In the genomic region with DNA sequence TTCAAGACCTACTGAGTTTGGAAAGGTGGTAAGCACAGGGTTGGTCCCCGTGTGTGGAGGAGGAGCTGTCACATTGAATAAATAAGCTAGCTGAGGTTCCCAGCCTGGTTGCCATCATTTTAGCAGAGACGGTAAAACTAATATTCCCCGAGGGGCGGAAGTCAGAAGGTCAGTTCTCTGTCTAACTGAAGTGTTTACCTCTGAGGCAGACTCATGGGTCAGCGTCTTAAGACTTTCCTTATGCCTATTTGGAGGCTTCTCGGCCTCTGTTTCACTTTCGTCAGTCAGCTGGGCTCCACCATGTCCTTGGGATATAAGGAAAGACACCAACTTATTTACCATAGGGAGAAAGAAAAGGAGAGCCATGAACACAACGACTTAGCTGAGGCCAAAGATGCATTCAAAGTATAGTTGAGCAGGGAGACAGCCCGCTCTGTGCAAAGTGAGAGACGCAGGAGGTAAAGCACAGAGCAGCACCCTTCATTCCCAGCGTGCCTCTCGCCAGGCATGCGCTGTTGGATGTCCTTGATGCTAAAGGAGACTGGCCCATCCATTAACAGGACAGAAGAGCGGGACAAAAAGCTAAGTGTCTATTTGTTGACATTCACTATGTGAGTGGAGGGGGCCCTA, we compare ENCODE assay signal across 9 mouse cellular contexts.
DNase-seq lines count a peak whose midpoint lies in the region; ATAC-seq and TF ChIP-seq lines count a peak whose summit lies in the region.
"Had no signal": no experiment of that assay in that cellular context is flagged by ENCODE, and none has a peak within 500 bp of the region (broad histone marks: within the 10 kb centered on the region; RNA-seq: fewer than 3 reads in every experiment).

No protein-coding gene starts in this region.

- peaks cover 25% of the 10 kb centered on the region for H3K4me1 ChIP-seq in intestine, embryonic 14.5 days (replicated peaks; ENCODE audit: control insufficient read depth, insufficient read depth, low read length)
- H3K4me1 ChIP-seq in intestine, postnatal 0 days (replicated peaks; ENCODE audit: control insufficient read depth, insufficient read depth, low read length) = no peaks in the 10 kb centered on the region
- H3K4me1 ChIP-seq in embryonic facial prominence, embryonic 11.5 days (ENCODE audit: control insufficient read depth, insufficient read depth, low read length) = peaks cover 2% of the 10 kb centered on the region
- H3K4me1 ChIP-seq in limb, embryonic 12.5 days (replicated peaks) = peaks cover 46% of the 10 kb centered on the region

- ATAC-seq in intestine, embryonic 14.5 days (replicated peaks; ENCODE audit: low FRiP score, low TSS enrichment, low read depth) = no peak
- ATAC-seq in intestine, postnatal 0 days = no peak
- peak; percentile 41; the same call in 1 of the 2 replicates for ATAC-seq in embryonic facial prominence, embryonic 11.5 days (replicated peaks; ENCODE audit: insufficient number of reproducible peaks, low FRiP score, low TSS enrichment, low read depth)
- no peak for ATAC-seq in limb, embryonic 12.5 days (ENCODE audit: insufficient number of reproducible peaks, insufficient read depth, low FRiP score, low TSS enrichment, low read depth)
- no peak for ATAC-seq in cerebellum, adult (ENCODE audit: insufficient number of reproducible peaks, low FRiP score, low TSS enrichment)

- no peak overlapping the region for H3K4me3 ChIP-seq in intestine, embryonic 14.5 days (ENCODE audit: low read depth, low read length)
- H3K4me3 ChIP-seq in intestine, postnatal 0 days (ENCODE audit: low read depth, low read length) = no peak overlapping the region
- no peak overlapping the region for H3K4me3 ChIP-seq in embryonic facial prominence, embryonic 11.5 days (ENCODE audit: low read depth, low read length)
- no peak overlapping the region for H3K4me3 ChIP-seq in limb, embryonic 12.5 days (replicated peaks)

- no peak for DNase-seq in intestine, embryonic 14.5 days (ENCODE audit: low spot score)
- DNase-seq in adrenal gland, adult (ENCODE audit: inconsistent age in 2 of 2, low spot score in 1 of 2) = peak; percentile 74 to 91
- DNase-seq in embryonic facial prominence, embryonic 11.5 days (ENCODE audit: low spot score) = peak; percentile 90
- DNase-seq in urinary bladder, postnatal 10 days (ENCODE audit: low spot score) = no peak
- DNase-seq in cerebellum, adult 9-11 months = no peak
- DNase-seq: cerebellum, adult 18-20 months had no signal

- no peaks in the 10 kb centered on the region for H3K36me3 ChIP-seq in intestine, embryonic 14.5 days (ENCODE audit: control insufficient read depth, insufficient read depth, low read length)
- H3K36me3 ChIP-seq in intestine, postnatal 0 days (ENCODE audit: control insufficient read depth, insufficient read depth) = no peaks in the 10 kb centered on the region
- H3K36me3 ChIP-seq in embryonic facial prominence, embryonic 11.5 days (replicated peaks; ENCODE audit: control insufficient read depth, insufficient read depth, low read depth, low read length) = no peaks in the 10 kb centered on the region
- H3K36me3 ChIP-seq in limb, embryonic 12.5 days = no peaks in the 10 kb centered on the region

- peak overlapping the region; percentile 62 for H3K27ac ChIP-seq in intestine, embryonic 14.5 days (ENCODE audit: low read depth)
- no peak overlapping the region for H3K27ac ChIP-seq in intestine, postnatal 0 days (ENCODE audit: low read depth, low read length)
- peak overlapping the region; percentile 75 for H3K27ac ChIP-seq in embryonic facial prominence, embryonic 11.5 days (replicated peaks; ENCODE audit: low read depth, low read length)
- peak overlapping the region; percentile 86 for H3K27ac ChIP-seq in limb, embryonic 12.5 days

- H3K27me3 ChIP-seq in intestine, embryonic 14.5 days (replicated peaks; ENCODE audit: control insufficient read depth, insufficient read depth, low read length) = no peaks in the 10 kb centered on the region
- H3K27me3 ChIP-seq in intestine, postnatal 0 days (replicated peaks; ENCODE audit: control insufficient read depth, insufficient read depth, low read length) = no peaks in the 10 kb centered on the region
- H3K27me3 ChIP-seq in embryonic facial prominence, embryonic 11.5 days (ENCODE audit: control insufficient read depth, insufficient read depth, low read length) = no peaks in the 10 kb centered on the region
- H3K27me3 ChIP-seq in limb, embryonic 12.5 days = no peaks in the 10 kb centered on the region

- WGBS in intestine, embryonic 14.5 days = 30% methylated on average over 14 of the region's 14 CpGs
- WGBS in intestine, postnatal 0 days = 56% methylated on average over 14 of the region's 14 CpGs
- WGBS in embryonic facial prominence, embryonic 11.5 days = 15% methylated on average over 14 of the region's 14 CpGs
- 23% methylated on average over 14 of the region's 14 CpGs for WGBS in limb, embryonic 12.5 days

- peak overlapping the region; percentile 37; the same call in 1 of the 2 replicates for H3K4me2 ChIP-seq in intestine, embryonic 14.5 days (ENCODE audit: low read length)
- no peak overlapping the region for H3K4me2 ChIP-seq in intestine, postnatal 0 days (replicated peaks; ENCODE audit: low read depth)
- peak overlapping the region; percentile 17; the same call in 1 of the 2 replicates for H3K4me2 ChIP-seq in embryonic facial prominence, embryonic 11.5 days (ENCODE audit: low read depth, low read length)
- peak overlapping the region; percentile 39 for H3K4me2 ChIP-seq in limb, embryonic 12.5 days

- no peak for TF ChIP-seq CTCF in intestine, postnatal 0 days (IDR thresholded peaks at IDR 0.05; ENCODE audit: low read depth)

- H3K9ac ChIP-seq in intestine, embryonic 14.5 days (ENCODE audit: low read length) = no peak overlapping the region
- H3K9ac ChIP-seq in intestine, postnatal 0 days (ENCODE audit: low read depth, low read length) = no peak overlapping the region
- 0 out of 2 replicates have a peak overlapping the region, but pooled peaks have one; percentile 4 for H3K9ac ChIP-seq in embryonic facial prominence, embryonic 11.5 days (replicated peaks; ENCODE audit: low read length)
- no peak overlapping the region for H3K9ac ChIP-seq in limb, embryonic 12.5 days (replicated peaks)

- H3K9me3 ChIP-seq in intestine, embryonic 14.5 days (ENCODE audit: control insufficient read depth, low read length) = no peaks in the 10 kb centered on the region
- 0 out of 2 replicates have a peak, but pooled peaks cover 2% of the 10 kb centered on the region for H3K9me3 ChIP-seq in intestine, postnatal 0 days (ENCODE audit: control insufficient read depth)
- H3K9me3 ChIP-seq in embryonic facial prominence, embryonic 11.5 days (replicated peaks; ENCODE audit: control insufficient read depth, low read length) = no peaks in the 10 kb centered on the region
- H3K9me3 ChIP-seq in limb, embryonic 12.5 days = no peaks in the 10 kb centered on the region

Comparison
In these comparisons a context has a peak if more than half of its experiments do, and no peak if none do; other contexts are left out.
1. DNase-seq: peak in adrenal gland, adult (2 of 2) and embryonic facial prominence, embryonic 11.5 days (single experiment); none in intestine, embryonic 14.5 days (single experiment), urinary bladder, postnatal 10 days (single experiment) and cerebellum, adult 9-11 months (single experiment).